Mouse (Mus musculus) mesoderm, embryonic 11.5 days (tissue): Measurements from ENCODE around the gene Mrc1.
"Not testable (repeated sequence)": the region's sequence is repeated elsewhere in the genome, so short reads cannot be mapped to it uniquely, and the experiment has no call there.

ENCODE experiments used
- DNase-seq: peaks from one replicate; pipeline ENCODE4 v3.0.0-alpha.2; 2012; ENCODE audit warnings: low read depth, low spot score

Gene Mrc1

DNA sequence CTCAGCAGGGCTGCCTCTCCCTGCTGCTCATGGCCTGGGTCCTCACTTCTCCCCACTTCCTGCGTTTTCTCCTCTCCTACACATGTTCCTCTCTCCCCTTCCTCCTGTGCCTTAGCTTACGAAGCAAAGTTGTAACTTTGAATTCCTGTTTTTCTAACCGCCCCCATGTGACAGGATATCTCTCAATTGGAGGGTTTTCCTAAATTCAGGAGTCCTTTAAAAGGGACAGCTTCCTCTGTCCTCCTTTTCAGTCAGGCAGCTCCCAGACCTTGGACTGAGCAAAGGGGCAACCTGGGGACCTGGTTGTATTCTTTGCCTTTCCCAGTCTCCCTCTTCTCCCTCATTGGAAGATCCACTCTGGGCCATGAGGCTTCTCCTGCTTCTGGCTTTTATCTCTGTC lies at the start of gene Mrc1:
Mrc1 (plus strand) TSS at position 244 of the 400 bp plus-strand sequence.
- DNase-seq = no peak

DNA sequence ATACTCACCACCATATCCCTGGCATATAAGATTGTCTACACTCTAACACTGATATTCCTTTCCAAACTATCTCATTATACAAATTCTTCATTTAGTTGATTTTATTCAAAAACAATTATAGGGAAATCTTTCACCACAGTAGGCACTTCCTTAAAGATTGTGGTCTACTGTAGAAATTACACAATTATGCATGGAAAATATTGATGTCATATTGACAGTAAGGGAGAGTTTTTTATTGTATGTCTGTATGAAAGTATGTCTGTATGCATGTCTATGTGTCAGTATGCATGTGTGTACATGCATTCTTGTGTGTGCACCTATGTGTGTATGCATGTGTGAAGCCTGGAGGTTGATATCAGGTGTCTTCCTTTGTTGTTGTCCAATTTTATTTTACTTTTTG lies 44.8 kb upstream of the Mrc1 start:
- no peak for DNase-seq

DNA sequence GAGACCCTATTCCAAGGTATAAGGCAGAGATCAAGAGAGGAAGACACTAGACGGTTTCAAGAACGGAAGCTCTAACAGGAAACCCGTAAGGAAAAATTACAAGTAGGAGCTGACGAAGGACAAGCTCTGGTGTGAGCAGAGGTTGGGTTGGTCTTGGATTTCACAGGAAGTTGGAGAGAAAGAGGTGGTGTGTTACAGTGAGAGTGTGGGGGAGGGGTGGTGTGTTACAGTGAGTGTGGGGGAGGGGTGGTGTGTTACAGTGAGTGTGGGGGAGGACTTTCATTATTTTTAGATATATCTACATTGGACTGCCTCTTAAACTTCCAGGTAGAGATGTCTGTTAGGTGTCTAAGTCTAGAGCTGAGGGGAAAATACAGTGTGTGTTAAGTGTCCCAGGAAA lies 38.5 kb upstream of the Mrc1 start:
- no peak for DNase-seq

DNA sequence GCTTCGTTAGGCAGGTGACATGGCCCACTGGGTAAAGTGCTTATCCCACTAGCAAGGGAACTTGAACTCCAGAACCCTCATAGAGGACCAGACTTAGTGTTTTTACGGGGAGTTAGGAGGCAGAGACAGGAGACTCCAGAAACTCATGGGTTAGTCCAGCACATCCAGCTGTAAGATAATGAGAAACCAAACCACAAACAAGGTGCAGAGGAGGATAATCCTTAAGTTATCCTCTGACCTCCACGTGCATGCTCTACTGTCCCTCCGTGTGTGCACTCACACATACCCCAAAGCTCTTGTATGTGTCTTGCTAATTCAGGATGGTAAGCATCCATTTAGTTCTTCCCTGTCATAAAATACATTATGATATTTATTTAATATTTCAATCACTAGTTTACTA lies 37.6 kb upstream of the Mrc1 start:
- DNase-seq = no peak

DNA sequence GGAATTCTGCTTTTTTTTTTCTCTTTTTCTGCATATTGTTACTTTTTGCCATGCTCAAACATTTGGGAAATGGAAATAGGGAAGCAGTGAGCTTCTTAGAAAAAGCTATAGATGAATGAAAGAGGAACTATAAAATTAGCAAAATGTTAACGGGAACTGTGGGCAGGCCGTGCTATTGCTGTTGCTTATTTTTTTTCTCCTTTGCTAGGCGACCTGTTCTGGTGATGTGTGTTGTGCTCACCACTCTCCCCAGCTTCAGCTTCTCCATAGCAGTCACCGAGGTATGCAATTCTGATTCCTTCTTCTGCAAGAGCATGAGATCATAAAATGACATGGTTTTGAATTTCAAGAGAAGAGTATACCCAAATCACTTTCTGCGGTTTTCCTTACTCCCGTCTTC lies 37.1 kb upstream of the Mrc1 start:
- DNase-seq = no peak

DNA sequence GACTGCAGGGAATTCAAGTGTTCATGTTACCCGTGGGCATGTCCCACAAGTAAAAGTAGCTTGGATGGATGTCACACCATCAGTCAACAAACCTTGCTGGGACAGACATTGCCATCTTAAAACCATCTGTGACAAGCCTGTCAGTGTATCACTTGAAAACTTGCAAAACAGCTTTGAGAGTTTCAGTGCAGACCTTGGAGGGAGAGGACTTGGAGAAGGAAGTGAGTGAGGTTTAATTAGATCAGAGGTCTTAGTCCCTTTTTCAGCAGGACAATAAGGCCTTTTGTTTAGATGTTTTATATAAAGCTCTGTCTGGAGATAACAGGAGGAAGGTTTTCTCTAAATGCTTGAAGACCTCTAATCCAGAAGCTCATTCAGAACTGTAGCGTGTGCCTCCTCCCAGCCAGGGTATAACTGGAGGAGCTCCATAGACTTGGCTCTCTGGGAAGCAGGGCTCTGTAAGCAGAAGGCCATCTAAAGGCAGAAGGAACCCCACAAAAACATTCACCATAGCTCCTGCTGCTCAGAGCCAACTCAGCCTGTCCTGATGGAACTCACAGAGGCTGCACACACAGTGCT lies 30.8 kb upstream of the Mrc1 start:
- DNase-seq = not testable (repeated sequence)

DNA sequence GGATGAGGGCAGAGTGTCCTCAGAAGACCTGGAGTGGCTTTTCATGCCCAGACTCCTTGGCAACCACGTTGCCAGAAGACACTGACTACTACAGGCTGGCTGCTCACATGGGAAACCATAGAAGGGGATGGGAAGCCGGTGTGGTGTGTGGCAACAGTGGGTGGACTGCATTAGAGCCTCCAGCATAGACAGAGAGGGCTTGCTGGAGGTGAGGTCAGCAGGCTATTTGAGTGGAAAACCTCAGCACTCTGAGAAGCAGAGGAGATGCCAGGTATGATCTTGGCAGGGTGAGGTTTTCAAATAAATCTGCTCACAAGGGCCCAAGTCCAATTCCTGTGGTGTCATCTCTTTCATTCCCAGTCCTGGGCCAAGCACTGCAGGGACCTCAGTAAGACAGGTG lies 29.6 kb upstream of the Mrc1 start:
- DNase-seq = no peak

DNA sequence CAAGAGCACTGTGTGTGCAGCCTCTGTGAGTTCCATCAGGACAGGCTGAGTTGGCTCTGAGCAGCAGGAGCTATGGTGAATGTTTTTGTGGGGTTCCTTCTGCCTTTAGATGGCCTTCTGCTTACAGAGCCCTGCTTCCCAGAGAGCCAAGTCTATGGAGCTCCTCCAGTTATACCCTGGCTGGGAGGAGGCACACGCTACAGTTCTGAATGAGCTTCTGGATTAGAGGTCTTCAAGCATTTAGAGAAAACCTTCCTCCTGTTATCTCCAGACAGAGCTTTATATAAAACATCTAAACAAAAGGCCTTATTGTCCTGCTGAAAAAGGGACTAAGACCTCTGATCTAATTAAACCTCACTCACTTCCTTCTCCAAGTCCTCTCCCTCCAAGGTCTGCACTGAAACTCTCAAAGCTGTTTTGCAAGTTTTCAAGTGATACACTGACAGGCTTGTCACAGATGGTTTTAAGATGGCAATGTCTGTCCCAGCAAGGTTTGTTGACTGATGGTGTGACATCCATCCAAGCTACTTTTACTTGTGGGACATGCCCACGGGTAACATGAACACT lies 28.2 kb upstream of the Mrc1 start:
- DNase-seq = not testable (repeated sequence)

DNA sequence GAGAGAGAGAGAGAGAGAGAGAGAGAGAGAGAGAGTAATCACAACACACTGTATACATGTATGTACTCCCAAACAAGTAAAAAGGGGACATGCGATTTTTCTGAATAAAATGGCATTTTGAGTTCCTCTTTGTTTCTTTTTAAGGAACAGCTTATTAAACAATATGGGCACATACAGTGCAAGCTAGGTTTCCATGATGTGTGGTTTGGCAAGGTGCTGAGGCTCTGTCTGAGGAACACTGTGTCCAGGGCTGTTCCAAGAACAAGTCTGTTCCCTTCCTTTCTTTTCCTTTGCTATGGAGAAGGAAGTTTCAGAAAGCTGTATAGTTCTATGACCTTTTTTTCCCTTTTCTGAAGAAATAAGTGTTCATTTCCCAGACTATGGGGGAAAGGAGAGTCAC lies 24.9 kb upstream of the Mrc1 start:
- no peak for DNase-seq

DNA sequence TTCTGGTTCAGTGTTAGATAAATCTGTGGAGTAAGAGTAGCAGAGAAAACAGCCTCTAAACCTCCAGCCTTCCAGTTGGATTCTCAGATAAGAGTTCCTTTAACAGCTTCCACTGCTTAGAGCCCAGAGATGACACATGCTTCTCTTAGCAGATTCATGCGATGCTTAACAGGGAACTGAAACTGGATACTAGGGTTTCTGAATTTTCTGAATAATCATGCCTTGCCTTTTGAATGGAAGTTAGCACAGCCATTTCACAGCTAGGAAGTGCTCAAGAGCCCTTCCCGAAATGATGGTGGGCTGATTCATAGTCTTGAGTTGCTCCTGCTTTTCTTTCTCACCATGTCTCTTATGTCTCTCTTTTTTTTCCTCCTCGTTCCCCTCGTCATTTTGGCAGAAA lies 22.4 kb upstream of the Mrc1 start:
- DNase-seq = no peak

DNA sequence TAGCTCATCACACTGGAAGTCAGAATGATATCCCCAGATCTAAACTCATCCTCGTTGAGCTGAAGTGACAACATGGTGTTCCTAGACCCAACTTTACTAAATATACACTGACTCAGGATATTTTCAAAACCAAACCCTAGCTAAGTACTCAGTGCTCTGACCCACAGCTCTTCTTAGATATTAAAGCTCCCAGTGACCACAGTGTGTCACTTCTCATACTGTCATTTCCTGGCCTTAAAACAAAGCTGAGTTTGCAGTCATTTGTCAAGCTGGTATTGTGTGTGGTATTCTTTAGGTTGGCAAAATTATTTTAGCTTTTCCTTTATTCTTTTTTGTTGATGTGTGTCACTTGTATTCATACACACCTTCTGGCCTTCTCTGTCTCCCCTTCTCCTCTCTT lies 18.5 kb upstream of the Mrc1 start:
- no peak for DNase-seq

DNA sequence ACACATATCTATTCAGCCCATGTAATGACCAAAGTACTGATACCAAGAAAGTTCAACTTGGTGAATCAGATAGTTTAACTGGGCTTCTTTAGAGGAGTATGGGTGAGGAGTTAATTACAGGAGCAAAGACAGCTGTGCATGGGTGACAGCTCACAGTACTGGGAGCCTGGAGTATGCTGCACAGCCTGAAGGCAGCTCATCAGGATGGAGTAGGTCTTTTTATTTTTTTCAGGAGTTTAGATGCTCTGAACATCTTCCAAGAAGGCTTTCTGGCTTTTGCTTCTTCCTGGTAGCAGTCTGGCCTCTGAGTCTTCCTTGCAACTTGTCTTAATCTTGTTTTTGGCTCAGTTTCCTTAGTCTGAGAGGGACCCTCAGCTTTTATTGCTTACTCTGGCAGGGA lies 17.6 kb upstream of the Mrc1 start:
- no peak for DNase-seq

DNA sequence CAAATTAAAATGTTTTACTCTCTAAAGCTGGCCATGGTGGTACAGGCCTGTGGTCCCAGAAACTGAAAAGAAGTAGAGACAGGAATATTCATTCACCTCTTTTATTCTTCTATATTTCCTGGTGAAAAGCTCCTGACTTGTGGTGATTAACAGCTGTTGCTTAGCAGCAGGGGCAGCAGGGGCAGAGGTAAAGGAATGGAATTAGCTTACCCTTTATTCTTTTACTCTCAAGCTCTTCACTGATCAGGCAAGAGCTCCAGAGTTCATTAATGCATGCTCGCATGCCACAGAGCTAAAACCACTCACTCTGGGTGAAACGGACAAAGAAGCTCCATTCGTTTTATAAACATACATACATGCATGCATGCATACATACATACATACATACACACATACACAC lies 14.4 kb upstream of the Mrc1 start:
- DNase-seq = peak; percentile 39

DNA sequence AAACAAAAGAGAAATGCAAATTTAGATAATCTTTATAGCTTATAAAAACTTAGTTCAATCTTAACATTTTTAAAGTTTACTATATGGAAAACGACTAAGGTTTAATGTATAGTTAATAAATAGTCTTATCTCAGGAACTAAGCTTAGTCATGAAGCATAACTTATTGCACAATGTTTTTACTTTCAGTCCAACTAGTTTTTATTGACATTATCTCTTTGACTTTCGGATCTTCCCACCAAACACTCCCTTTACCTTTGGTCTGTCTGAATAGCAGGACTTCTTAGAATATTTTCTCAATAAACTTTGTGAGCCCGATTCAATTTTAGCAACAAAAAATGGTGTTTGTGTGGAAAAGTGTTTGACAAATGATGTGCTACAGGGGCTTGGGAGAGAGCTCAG lies 12.5 kb upstream of the Mrc1 start:
- DNase-seq = no peak

DNA sequence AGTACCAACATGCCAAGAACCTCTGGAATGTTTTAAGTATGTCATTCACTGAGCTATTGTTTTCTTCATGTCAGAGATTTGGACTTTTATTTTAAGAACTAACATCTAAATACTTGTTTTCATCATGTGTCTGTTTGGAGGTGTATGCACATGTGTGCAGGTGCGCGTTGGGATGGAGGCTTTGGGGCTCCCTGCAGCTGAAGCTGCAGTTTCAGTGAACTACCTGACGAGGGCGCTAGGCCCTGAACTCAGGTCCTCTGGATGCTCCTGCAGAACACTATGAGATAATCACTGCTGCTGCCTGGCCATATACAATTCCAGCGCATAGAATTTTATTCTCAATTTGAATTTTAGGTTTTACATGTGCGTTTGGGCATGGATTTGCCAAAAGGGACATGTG lies 11.1 kb upstream of the Mrc1 start:
- DNase-seq = no peak

DNA sequence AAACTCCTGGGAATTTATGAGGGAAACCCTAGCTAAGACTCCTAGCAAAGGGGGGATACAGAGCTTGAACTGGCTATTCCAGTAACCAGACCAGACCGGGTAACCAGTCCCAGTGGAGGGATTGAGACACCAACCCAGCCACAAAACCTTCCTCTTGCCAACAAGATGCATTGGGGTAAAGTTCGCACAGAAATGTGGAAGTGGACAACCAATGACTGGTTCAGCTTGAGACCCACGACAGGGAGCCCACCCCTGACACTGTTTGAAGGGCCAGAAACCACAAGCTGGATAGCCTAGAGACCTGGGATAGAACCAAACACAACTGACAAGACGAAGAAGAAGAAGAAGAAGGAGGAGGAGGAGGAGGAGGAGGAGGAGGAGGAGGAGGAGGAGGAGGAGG lies 4.8 kb upstream of the Mrc1 start:
- DNase-seq = no peak

DNA sequence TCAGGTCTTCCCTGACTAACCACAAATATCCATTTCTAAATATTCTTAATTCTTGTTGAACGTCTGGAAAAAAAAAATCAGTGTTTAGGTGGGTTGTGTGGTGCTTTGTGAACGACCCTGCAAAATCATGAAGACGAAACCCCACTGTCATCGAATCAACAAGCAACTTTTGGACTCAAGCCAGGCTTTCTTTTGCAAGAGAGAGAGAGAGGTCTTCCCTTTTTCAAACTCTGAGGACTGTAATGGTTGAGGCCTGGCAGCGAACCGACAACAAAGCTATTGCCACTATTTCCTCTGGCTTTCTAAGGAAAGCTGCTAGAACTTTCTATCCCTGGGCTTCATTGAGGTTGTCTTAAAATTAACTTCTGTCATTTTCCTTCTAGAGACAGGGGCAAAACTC lies 697 bp upstream of the Mrc1 start:
- DNase-seq = no peak

DNA sequence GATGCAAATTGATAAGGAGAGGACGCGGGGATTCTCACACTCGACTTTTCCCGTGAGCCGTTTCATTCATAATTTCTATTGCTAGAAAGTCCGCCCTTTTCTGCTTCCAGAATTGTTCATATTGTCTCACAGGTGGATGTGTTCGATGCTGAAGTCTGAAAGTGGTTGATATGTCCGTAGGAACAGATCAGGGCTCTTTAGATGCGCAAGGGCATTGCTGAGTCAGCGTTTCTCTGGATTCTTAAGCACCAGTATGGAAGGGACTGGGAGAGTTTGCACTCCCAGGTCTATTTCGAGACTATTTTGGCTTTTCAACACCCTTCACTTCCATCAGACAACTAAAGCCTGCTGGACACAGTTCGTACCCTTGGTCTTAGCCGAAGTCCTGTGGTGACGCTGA lies 787 bp downstream of the Mrc1 start:
- no peak for DNase-seq

DNA sequence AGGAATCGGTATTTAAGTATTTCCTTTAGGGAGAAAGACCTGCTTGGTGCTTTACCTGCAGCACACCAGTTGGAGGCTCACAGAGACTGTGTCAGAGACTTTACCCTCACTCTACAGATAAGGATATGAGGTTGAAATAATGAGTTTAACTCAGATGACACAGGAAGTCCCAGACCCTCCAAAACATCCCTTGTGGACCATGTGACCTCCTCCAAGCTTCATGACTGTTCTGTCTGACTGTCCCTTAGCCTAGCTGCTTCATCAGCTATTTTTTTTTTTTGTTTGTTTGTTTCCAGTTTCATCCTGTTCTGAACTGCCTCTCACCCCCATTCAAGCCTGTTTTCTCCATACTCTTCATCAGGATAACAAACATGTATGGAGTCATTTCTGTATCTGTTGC lies 3.7 kb downstream of the Mrc1 start:
- DNase-seq = no peak

DNA sequence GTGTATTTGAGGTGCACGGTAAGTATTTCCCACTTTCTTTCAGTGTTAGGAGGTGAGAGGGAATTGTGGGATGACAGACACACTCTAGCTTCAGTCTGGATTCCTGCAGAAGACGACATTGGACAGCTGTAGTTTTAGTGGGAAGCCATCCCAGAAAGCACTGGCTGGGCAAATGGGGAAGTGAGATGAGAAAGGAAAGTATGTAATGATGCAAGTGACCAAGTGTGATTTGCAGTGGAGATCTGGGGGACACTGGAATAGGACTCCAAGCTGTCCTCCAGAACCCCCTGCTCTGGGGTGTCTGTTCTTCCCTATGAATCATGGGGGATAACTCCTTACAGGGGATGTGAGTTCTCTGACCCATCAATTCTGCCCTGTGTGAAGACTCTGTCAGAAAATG lies 4.8 kb downstream of the Mrc1 start:
- DNase-seq = no peak

DNA sequence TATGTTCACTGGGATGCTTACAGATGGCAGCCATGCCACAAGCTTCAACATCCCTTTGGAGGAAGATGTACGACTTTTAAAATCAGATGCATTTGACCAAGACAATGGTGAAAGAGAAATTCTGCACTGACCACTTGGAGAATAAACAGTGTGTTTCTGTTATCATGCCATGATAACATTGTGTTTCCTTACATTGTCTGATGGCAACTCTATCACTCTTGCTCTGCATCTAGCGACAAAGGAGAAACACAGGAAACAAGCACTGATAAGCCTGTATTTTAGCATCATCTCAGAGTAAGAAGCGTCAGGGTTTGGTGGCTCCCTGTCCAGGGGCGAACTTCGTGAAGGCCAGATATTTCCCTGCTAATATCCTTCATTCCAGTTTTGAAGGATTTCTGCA lies 6.1 kb downstream of the Mrc1 start:
- no peak for DNase-seq

DNA sequence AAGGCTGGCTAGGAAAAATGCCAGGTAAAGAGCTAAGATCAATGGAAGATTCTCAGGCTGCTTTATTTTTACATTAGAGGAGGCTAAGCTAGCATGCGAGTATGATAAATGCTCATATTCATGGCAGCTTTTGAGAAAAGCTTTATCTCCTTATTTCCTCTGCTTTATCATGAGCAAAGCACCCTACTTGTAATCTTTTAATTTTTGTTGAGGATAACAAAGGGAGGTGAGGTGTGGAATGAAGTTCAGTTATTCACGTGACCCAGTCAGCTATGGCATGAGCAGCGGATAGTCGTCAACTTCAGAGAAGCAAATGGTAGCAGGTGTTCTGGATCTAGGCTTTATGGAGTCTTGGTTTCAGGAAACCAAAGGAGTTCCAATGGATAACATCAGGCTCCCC lies 7.7 kb downstream of the Mrc1 start:
- DNase-seq = no peak

DNA sequence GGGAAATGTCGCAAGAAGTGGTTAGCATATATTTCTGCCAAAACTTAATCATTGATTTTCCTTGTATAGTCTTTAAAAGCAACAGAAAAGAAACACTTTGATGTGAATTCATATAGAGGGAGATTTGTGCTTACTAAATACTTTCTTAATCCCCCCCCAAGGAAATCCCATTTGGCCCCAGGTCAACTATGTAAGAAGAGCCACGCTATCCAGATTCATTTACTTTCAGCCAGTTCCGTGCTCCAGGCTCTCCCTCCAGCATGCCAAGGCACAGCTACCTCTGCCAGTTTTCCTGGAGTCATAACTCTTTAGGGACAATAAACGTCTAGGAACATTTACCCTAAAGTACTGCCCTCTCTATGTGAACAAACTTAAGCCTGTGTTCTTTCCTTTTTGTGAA lies 8.5 kb downstream of the Mrc1 start:
- DNase-seq = no peak

DNA sequence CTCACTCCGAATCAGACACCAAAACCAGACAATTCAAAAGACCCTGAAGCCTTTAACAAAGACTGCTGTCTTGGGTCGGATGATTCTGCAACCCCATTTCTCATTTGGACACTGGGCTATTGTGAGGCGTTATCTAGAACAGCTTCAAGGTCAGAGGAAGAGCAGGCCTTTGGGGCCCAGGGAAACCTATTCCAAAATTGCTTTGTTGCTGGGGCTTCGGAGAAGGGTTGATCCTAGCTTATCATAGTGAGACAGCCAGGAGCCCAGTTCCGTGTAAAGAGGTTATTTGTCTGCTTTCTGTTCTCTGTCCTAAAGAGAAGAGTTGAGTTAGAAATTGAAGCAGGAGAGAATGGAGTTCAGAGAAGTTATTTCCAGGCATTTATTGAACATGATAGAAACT lies 10.0 kb downstream of the Mrc1 start:
- no peak for DNase-seq
